Mouse (Mus musculus): ENCODE measurements around the gene Camta1.

GRCm38 (mm10) chr4:151778511-151778910 is 83.2 kb downstream of the Camta1 start:
- peak; percentile 43 for TF ChIP-seq CTCF (conservative IDR thresholded peaks at IDR 0.05; ENCODE audit: insufficient read depth, insufficient read length, low read depth, low read length)
- no peak for TF ChIP-seq POLR2A (IDR thresholded peaks at IDR 0.05; ENCODE audit: low read depth, low read length)
